Mouse (Mus musculus) intestine, embryonic 15.5 days (tissue): Measurements from ENCODE around the gene Fbxo39. TPM values are rescaled to one million over a fixed set of nuclear protein-coding genes. Genes with fewer than 3 reads are reported as not detected.

Experiments
- ATAC-seq: fragments of 200-750 bp; cut with Nextera tagmentation; 2 replicates; pipeline ENCODE4 v1.8.0; 2017; ENCODE audit warnings: moderate TSS enrichment, moderate library complexity
- H3K27ac ChIP-seq: fragments of 300-500 bp; sonication (generic); 2 replicates; pipeline ENCODE4 v1.5.1; 2015; ENCODE audit warnings: mild to moderate bottlenecking, inconsistent platforms
- H3K27me3 ChIP-seq: fragments of 300-500 bp; sonication (generic); replicated peaks from 2 replicates; pipeline ENCODE4 v1.6.1; 2015; ENCODE audit warnings: inconsistent platforms
- H3K36me3 ChIP-seq: fragments of 300-500 bp; sonication (generic); 2 replicates; pipeline ENCODE4 v1.6.1; 2015; ENCODE audit warnings: inconsistent platforms
- H3K4me1 ChIP-seq: fragments of 300-500 bp; sonication (generic); replicated peaks from 2 replicates; pipeline ENCODE4 v1.6.1; 2015; ENCODE audit warnings: inconsistent platforms
- H3K4me2 ChIP-seq: fragments of 300-500 bp; sonication (generic); replicated peaks from 2 replicates; pipeline ENCODE4 v1.6.1; 2015; ENCODE audit warnings: mild to moderate bottlenecking, inconsistent platforms
- H3K4me3 ChIP-seq: fragments of 300-500 bp; sonication (generic); replicated peaks from 2 replicates; pipeline ENCODE4 v1.5.1; 2015; ENCODE audit warnings: inconsistent platforms
- H3K9ac ChIP-seq: fragments of 300-500 bp; sonication (generic); 2 replicates; pipeline ENCODE4 v1.6.1; 2015; ENCODE audit warnings: inconsistent platforms
- H3K9me3 ChIP-seq: fragments of 300-500 bp; sonication (generic); 2 replicates; pipeline ENCODE4 v1.6.1; 2016; ENCODE audit warnings: inconsistent platforms
- WGBS: fragments of 180-500 bp; shearing (Covaris S2); methylation state at CpG from one replicate; pipeline ENCODE4 v1.1.7; 2015; 5-methylcytosine and 5-hydroxymethylcytosine counted together
- polyA plus RNA-seq: library from polyadenylated mRNA; unstranded; fragments of >200 nt; fragmentation: Nextera tagmentation; extraction: Ambion mirVana; gene quantifications from 2 replicates; pipeline ENCODE4 v1.2.1, GENCODE M21; 2015

The Fbxo39 gene
- polyA plus RNA-seq, 1 experiment from 2014 or later = not detected

DNA sequence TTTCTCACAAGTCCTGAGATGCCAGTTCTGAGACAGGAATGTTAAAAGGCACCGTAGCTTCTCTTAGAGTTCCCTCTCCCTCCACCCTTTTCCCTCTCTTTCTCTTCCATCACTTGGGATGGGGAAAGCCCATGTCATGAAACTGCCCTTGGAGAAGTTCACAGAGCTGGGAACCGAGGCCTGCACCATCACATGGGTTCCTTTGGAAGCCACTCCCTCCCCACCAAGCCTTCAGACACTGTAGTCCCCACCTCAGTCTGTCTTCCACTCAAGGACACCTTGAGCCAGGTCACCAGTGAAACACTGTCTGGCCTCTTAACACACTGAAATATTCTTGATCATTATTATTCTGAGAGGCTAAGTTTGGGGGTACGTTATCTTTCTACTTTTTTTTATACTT, 38.9 kb downstream of the Fbxo39 start:
- Histone ChIP-seq H3K9me3 (no peaks in the 10 kb centered on the region), H3K4me2 (no peak overlapping the region), H3K9ac (no peak overlapping the region), H3K27ac (no peak overlapping the region), H3K27me3 (no peaks in the 10 kb centered on the region), H3K36me3 (no peaks in the 10 kb centered on the region), H3K4me1 (peaks cover 7% of the 10 kb centered on the region), H3K4me3 (no peak overlapping the region)
- 78% methylated on average over 3 of the region's 3 CpGs for WGBS
- ATAC-seq = no peak

DNA sequence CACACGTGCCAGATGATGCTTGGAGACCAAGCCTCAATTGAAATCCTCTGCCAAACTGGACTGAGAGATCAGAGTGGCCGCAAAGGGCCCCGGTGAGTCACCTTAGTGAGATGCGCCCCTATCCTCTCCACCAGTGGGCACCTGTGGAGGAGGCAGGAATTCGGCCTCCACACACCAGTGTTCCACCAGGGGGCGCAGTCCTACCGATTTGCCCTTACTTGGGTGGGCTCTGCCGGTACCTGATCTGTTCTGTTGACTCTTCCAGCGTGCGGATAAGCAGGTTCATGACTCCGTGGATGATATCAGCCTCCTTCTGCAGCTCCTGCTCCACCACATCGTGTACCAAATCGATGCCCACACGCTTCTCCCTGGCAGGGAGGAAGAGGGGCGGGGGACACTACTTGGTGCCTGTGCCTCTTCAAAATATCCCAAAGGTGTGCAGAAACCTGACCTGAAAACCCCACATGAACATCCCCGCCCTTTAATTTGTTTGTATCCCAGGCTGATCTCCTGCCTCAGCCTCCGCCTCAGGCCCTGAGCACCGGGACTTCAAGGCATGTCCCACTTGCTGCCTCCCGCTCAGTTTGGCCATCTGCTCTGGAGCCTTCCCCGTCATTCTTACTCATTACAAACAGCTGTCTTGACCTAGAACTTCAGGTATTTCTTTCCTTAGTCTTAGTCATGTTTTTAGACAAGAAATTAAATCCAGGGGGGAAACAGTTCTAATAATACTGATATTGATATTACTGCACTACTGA, 40.9 kb downstream of the Fbxo39 start:
- peak; percentile 67 for ATAC-seq
- 22% methylated on average over 20 of the region's 20 CpGs for WGBS

DNA sequence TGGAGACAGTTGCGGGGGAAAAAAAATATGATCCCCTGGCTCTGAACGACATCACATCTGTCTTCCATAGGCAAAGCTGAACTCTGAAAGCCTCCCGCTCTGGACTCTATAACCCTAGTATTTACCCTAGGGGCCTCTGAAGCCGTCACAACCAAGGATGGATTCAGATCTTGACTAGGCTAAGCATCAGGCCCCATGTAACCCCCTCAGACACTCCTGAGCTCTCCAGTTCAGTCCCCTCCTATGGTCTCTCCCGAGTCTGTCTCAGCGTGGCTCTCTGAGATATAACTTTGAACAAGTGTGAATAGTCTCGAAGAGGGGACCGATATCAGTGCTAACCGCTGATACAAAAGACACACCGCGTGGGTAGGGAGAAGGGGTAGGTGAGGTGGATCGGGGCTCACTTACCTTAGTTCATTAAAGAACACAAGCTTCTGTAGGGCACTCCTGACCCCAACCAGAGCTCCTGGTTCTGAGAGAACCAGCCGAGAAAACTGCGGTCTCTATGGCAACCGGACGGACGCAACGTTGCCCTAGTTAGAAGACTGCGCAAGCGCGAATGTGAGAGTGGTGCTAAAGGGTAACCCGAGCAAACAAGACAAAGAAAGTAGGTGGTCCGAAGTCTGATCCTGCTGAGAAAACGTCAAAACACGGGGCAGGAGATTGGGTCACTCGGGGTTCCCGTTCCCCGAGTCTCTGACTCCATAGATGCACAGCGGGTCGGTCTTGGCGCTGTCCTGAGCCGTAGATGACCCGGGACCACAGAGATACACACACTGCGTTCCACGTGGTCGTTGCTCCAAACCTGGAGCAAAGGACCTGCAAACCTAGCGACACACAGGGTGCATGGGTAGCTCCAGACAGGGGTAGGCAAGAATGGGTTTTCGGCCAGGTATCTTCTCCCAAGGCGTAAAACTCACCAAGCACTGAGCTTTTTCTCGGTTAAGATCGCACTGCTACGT, 47.4 kb downstream of the Fbxo39 start:
- Histone ChIP-seq H3K9ac (peak overlapping the region; percentile 26), H3K4me1 (peaks cover 7% of the 10 kb centered on the region), H3K27me3 (no peaks in the 10 kb centered on the region), H3K27ac (no peak overlapping the region), H3K9me3 (no peaks in the 10 kb centered on the region), H3K4me2 (peak overlapping the region; percentile 78), H3K36me3 (no peaks in the 10 kb centered on the region), H3K4me3 (peak overlapping the region; percentile 40)
- WGBS = 7% methylated on average over 42 of the region's 42 CpGs
- peak; percentile 89 for ATAC-seq

More for the DNA sequence above, 40.9 kb downstream of the Fbxo39 start:
- Histone ChIP-seq H3K27ac (no peak overlapping the region), H3K4me3 (no peak overlapping the region), H3K4me2 (peak overlapping the region; percentile 45), H3K9me3 (no peaks in the 10 kb centered on the region), H3K9ac (no peak overlapping the region), H3K36me3 (no peaks in the 10 kb centered on the region), H3K27me3 (no peaks in the 10 kb centered on the region), H3K4me1 (no peaks in the 10 kb centered on the region; the same call in 1 of the 2 replicates)

DNA sequence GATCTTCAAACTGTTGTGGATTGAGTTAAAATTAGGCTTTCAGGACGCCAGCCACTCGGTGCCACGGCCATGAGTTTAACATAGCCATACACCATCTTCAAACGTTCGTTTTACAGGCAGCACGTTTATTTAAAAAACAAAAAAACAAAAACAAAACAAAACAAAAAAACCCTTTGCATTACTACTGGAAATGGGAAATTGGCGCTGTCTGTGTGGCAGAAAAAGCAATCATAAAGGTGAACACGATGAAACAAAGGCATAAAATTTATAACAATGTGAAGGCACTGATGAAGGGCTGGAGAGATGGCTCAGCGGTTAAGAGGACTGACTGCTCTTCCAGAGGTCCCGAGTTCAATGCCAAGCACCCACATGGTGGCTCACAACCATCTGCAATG, 48.1 kb downstream of the Fbxo39 start, which contains the start of gene Tekt1:
Gene Tekt1, minus strand, starts transcription at position 96 of the 395 bp plus-strand sequence.
- ATAC-seq = no peak
- Histone ChIP-seq H3K4me2 (peak within 1 kb of the TSS; percentile 78), H3K4me1 (peaks cover 7% of the 10 kb centered on the region), H3K9ac (peak within 1 kb of the TSS; percentile 26), H3K9me3 (no peaks in the 10 kb centered on the region), H3K4me3 (peak within 1 kb of the TSS; percentile 40), H3K27me3 (no peaks in the 10 kb centered on the region), H3K36me3 (no peaks in the 10 kb centered on the region), H3K27ac (no peak within 1 kb of the TSS)
- 34% methylated on average over 10 of the region's 10 CpGs for WGBS

DNA sequence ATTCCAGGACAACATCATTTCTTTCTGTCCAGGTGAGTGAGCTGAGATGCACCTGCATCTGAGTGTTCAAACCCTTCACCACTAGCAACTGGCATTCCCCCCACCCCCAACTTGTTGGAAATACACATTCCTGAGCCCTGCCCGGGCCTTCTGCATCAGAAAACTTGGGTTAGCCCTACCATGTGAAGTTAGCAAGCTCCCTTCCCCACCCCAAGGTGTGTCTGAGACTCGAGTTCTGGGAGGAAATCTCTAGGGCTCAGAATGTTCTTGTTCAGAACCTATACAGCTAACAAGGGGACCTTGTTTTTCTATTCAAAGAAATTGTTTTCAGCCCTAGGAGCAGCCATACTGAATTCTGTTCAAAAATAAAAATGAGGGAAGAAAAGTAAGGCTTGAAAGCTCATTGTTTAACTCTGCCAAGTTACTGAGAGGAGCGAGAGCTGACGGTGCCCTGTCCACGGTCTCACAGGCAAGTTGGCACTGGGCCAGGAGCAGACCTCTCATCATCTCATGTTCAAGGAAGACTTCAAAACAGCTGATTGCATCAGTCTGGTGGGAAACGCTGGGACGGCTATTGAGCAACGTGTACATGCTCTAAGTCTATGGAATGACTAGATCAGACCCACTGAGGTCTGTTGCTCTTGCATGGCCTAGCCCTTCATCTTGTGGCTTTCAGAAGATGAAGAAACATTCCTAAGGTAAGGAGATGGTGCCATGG, 49.4 kb downstream of the Fbxo39 start:
- no peak overlapping the region for H3K27ac ChIP-seq
- H3K36me3 ChIP-seq = no peaks in the 10 kb centered on the region
- H3K9me3 ChIP-seq = no peaks in the 10 kb centered on the region
- WGBS = 67% methylated on average over 8 of the region's 8 CpGs
- H3K9ac ChIP-seq = no peak overlapping the region
- H3K4me2 ChIP-seq = no peak overlapping the region
- no peaks in the 10 kb centered on the region for H3K27me3 ChIP-seq
- no peak for ATAC-seq
- no peak overlapping the region for H3K4me3 ChIP-seq
- peaks cover 7% of the 10 kb centered on the region for H3K4me1 ChIP-seq

DNA sequence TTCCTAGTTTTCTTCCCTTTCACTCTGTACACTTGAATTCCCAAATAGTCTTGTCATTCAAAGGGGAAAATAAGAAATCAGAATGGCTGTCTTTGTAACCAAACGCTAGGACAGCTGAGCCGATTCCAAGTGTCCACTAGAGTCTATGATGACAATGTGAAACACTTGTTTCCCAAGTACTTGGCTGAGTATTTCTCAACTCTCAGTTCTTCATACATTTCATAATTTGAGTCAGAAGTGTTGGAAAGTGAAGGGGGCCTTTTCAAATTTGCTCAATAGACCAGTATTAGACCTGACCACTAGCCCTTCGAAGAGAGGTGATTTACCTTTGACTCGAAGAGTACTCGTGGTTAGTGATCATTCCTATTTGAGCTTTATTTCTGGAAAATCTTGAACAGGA, 50.3 kb downstream of the Fbxo39 start:
- no peak overlapping the region for H3K27ac ChIP-seq
- no peak overlapping the region for H3K9ac ChIP-seq
- H3K4me2 ChIP-seq = no peak overlapping the region
- H3K36me3 ChIP-seq = no peaks in the 10 kb centered on the region
- H3K27me3 ChIP-seq = no peaks in the 10 kb centered on the region
- 94% methylated on average over 5 of the region's 5 CpGs for WGBS
- ATAC-seq = no peak
- peaks cover 7% of the 10 kb centered on the region for H3K4me1 ChIP-seq
- no peaks in the 10 kb centered on the region for H3K9me3 ChIP-seq
- no peak overlapping the region for H3K4me3 ChIP-seq

DNA sequence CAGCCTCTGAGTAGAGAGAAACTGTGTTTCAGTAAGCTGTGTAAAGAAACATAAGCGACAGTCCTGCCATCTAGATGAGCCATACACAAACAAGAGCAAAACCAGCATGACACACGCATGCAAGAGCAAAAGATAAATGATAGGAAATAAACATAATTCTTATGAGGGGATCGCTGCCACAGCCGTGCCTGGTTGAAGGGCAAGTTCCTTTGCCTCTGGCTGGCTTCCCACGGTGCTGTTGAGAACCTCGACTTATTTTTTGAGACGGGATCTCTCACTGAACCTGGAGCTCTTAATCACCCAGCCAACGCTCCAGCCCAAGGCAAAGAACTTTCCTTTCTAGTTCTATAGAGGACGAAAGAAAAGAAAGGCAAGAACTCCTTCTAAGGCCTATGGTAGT, 51.9 kb downstream of the Fbxo39 start:
- no peak overlapping the region for H3K9ac ChIP-seq
- H3K4me3 ChIP-seq = no peak overlapping the region
- no peaks in the 10 kb centered on the region for H3K36me3 ChIP-seq
- ATAC-seq = no peak
- H3K4me2 ChIP-seq = no peak overlapping the region
- H3K9me3 ChIP-seq = no peaks in the 10 kb centered on the region
- peaks cover 7% of the 10 kb centered on the region for H3K4me1 ChIP-seq
- H3K27me3 ChIP-seq = no peaks in the 10 kb centered on the region
- H3K27ac ChIP-seq = no peak overlapping the region
- WGBS = 69% methylated on average over 9 of the region's 9 CpGs

DNA sequence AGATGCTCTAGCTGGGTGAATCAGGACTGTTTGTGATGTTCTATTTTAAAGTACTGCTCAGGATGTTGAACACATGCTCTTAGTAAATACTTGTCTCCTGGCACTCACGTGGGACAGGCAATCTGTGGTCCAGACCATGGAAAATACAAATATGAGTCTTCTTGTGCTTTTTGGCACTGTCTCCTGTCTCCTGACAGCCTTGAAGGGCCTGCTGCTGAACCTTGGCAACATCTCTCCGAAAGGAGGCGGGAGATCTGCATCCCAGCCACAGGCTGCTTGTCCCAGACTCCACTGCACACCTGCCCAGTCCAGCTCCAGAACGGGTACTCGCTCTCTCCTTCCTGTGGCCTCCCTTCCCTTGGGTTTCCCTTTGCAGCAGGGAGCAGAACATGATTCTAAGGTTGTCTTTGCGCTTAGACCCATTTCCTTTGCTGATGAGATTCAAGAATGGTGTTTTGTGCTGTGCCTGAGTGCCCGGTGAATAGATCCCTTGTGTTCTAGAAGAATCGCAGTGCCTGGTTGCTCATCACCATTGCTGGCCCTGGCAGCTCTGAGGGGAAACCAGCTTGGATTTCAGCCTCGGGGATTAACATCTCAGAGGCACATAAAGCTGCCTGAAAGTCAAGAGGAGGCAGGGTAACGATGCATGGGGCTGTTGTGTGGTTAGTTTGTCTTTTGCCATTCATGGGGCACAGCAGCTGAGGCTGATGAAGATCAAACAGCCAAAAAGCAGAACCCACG, 53.9 kb downstream of the Fbxo39 start:
- Histone ChIP-seq H3K9ac (no peak overlapping the region), H3K4me2 (no peak overlapping the region), H3K27me3 (no peaks in the 10 kb centered on the region), H3K4me1 (no peaks in the 10 kb centered on the region), H3K27ac (no peak overlapping the region), H3K36me3 (no peaks in the 10 kb centered on the region), H3K4me3 (no peak overlapping the region), H3K9me3 (no peaks in the 10 kb centered on the region)
- ATAC-seq = no peak
- WGBS = 68% methylated on average over 11 of the region's 11 CpGs

Other genes starting within 250 kb of the Fbxo39 start
- gene Pitpnm3, start 178.7 kb upstream of the Fbxo39 start, polyA plus RNA-seq = 0.50 and 0.62 TPM in 2 replicates
- gene Gm43951, start 107.6 kb upstream of the Fbxo39 start, polyA plus RNA-seq = 0.20 and 0.21 TPM in 2 replicates
- 12.7 and 15.2 TPM in 2 replicates for gene 4933427D14Rik, start 107.0 kb upstream of the Fbxo39 start, polyA plus RNA-seq
- 340 and 361 TPM in 2 replicates for gene Txndc17, start 106.9 kb upstream of the Fbxo39 start, polyA plus RNA-seq
- 33.0 and 34.3 TPM in 2 replicates for gene Med31, start 98.9 kb upstream of the Fbxo39 start, polyA plus RNA-seq
- gene Slc13a5, start 47.2 kb upstream of the Fbxo39 start, polyA plus RNA-seq = 0.11 and 0.49 TPM in 2 replicates
- gene Xaf1, start 12.8 kb upstream of the Fbxo39 start, polyA plus RNA-seq = 4.7 and 4.9 TPM in 2 replicates
- gene Tekt1, start 48.0 kb downstream of the Fbxo39 start, polyA plus RNA-seq = 0.19 and 0.33 TPM in 2 replicates
- 41.9 and 45.0 TPM in 2 replicates for gene Smtnl2, start 97.3 kb downstream of the Fbxo39 start, polyA plus RNA-seq
- 11.5 and 14.4 TPM in 2 replicates for gene Ggt6, start 121.1 kb downstream of the Fbxo39 start, polyA plus RNA-seq
- 171 and 172 TPM in 2 replicates for gene Mybbp1a, start 126.9 kb downstream of the Fbxo39 start, polyA plus RNA-seq
- gene Spns2, start 175.5 kb downstream of the Fbxo39 start, polyA plus RNA-seq = 5.3 and 5.6 TPM in 2 replicates
- 1.2 and 1.6 TPM in 2 replicates for gene Spns3, start 236.1 kb downstream of the Fbxo39 start, polyA plus RNA-seq